Mouse (Mus musculus) MEL (cell line): ENCODE data around the gene Col15a1. TPM values are rescaled to one million over a fixed set of nuclear protein-coding genes. Genes with fewer than 3 reads are reported as not detected.

Experiments used
- DNase-seq: peaks from one replicate; pipeline ENCODE4 v3.0.0; 2011; ENCODE audit warnings: low read depth, low spot score
- H3K27ac ChIP-seq: 2 replicates; pipeline ENCODE4 v1.5.1; 2012; ENCODE audit warnings: low read depth, mild to moderate bottlenecking, control low read depth, low read length, moderate library complexity; ENCODE audit not compliant: control insufficient read depth
- H3K27me3 ChIP-seq, 2 experiments: fragments of 150-350 bp in 1 of 2; sonication (generic) in 1 of 2; 2 replicates each; pipeline ENCODE4 v1.6.1; 2012; ENCODE audit warnings: low read length in 2 of 2, mild to moderate bottlenecking in 2 of 2, improper control_type of control experiment in 1 of 2, moderate library complexity in 1 of 2; ENCODE audit not compliant: insufficient read depth in 2 of 2, control insufficient read depth in 1 of 2
- H3K36me3 ChIP-seq, 2 experiments: 2 replicates each; pipeline ENCODE4 v1.6.1; 2012 to 2014; ENCODE audit warnings: low read length in 2 of 2, improper control_type of control experiment in 1 of 2, inconsistent platforms in 1 of 2, mild to moderate bottlenecking in 1 of 2; ENCODE audit not compliant: insufficient read depth in 2 of 2, control insufficient read depth in 1 of 2
- H3K4me1 ChIP-seq, 2 experiments: fragments of 150-350 bp in 1 of 2; sonication (generic) in 1 of 2; 2 replicates each; pipeline ENCODE4 v1.6.1; 2012; ENCODE audit warnings: low read length in 2 of 2, improper control_type of control experiment in 1 of 2, mild to moderate bottlenecking in 1 of 2; ENCODE audit not compliant: insufficient read depth in 2 of 2, control insufficient read depth in 1 of 2
- H3K4me3 ChIP-seq, 2 experiments: fragments of 150-350 bp in 1 of 2; sonication (generic) in 1 of 2; 2 replicates each; pipeline ENCODE4 v1.5.1; 2012; ENCODE audit warnings: low read depth in 2 of 2, low read length in 2 of 2, mild to moderate bottlenecking in 2 of 2, moderate library complexity in 2 of 2, control low read depth in 1 of 2, improper control_type of control experiment in 1 of 2; ENCODE audit not compliant: control insufficient read depth in 1 of 2, insufficient read depth in 1 of 2
- H3K79me2 ChIP-seq: 2 replicates; pipeline ENCODE4 v1.6.1; 2012; ENCODE audit warnings: mild to moderate bottlenecking, low read length, moderate library complexity; ENCODE audit not compliant: control insufficient read depth, poor library complexity, insufficient read depth
- H3K9ac ChIP-seq: 2 replicates; pipeline ENCODE4 v1.6.1; 2012; ENCODE audit warnings: low read depth, mild to moderate bottlenecking, control low read depth, low read length, moderate library complexity; ENCODE audit not compliant: control insufficient read depth, poor library complexity, severe bottlenecking
- H3K9me3 ChIP-seq: fragments of 150-350 bp; sonication (generic); replicated peaks from 2 replicates; pipeline ENCODE4 v1.6.1; 2012; ENCODE audit warnings: mild to moderate bottlenecking, low read length, improper control_type of control experiment, moderate library complexity; ENCODE audit not compliant: insufficient read depth
- BHLHE40 ChIP-seq: IDR thresholded peaks from 2 replicates; pipeline ENCODE4 v1.6.1; 2012; ENCODE audit warnings: low read depth, mild to moderate bottlenecking, inconsistent platforms, low read length, improper control_type of control experiment, borderline replicate concordance
- CHD2 ChIP-seq: IDR thresholded peaks from 2 replicates; pipeline ENCODE4 v1.6.1; 2011; ENCODE audit warnings: low read length, improper control_type of control experiment
- CTCF ChIP-seq, 3 experiments: IDR thresholded peaks in 2 of 3; conservative IDR thresholded peaks in 1 of 3; 2 replicates each; pipeline ENCODE4 v1.5.1; 2011 to 2012; ENCODE audit warnings: low read length in 3 of 3, low read depth in 2 of 3, mild to moderate bottlenecking in 2 of 3, improper control_type of control experiment in 1 of 3, inconsistent platforms in 1 of 3, mixed read lengths in 1 of 3, moderate library complexity in 1 of 3; ENCODE audit not compliant: control insufficient read depth in 1 of 3, insufficient read depth in 1 of 3, poor library complexity in 1 of 3, severe bottlenecking in 1 of 3
- E2F4 ChIP-seq: IDR thresholded peaks from 2 replicates; pipeline ENCODE4 v1.6.1; 2011; ENCODE audit warnings: low read depth, low read length, improper control_type of control experiment, borderline replicate concordance
- HCFC1 ChIP-seq: IDR thresholded peaks from 2 replicates; pipeline ENCODE4 v1.6.1; 2012; ENCODE audit warnings: low read depth, mild to moderate bottlenecking, inconsistent platforms, low read length, improper control_type of control experiment, moderate library complexity
- JUND ChIP-seq: IDR thresholded peaks from 2 replicates; pipeline ENCODE4 v1.6.1; 2011; ENCODE audit warnings: low read depth, mild to moderate bottlenecking, improper control_type of control experiment, low read length
- KAT2A ChIP-seq: conservative IDR thresholded peaks from 2 replicates; pipeline ENCODE4 v1.6.1; 2012; ENCODE audit warnings: low read depth, low read length, improper control_type of control experiment, inconsistent platforms
- MAX ChIP-seq: IDR thresholded peaks from 2 replicates; pipeline ENCODE4 v1.6.1; 2011; ENCODE audit warnings: low read length, improper control_type of control experiment
- MAZ ChIP-seq: IDR thresholded peaks from 2 replicates; pipeline ENCODE4 v1.6.1; 2012; ENCODE audit warnings: low read depth, mild to moderate bottlenecking, inconsistent platforms, low read length, improper control_type of control experiment
- MYB ChIP-seq: IDR thresholded peaks from 2 replicates; pipeline ENCODE4 v1.6.1; 2011; ENCODE audit warnings: mild to moderate bottlenecking, low read depth, low read length, improper control_type of control experiment
- MYC ChIP-seq: IDR thresholded peaks from 2 replicates; pipeline ENCODE4 v1.6.1; 2011; ENCODE audit warnings: low read depth, mild to moderate bottlenecking, low read length, improper control_type of control experiment, moderate library complexity
- NRF1 ChIP-seq: IDR thresholded peaks from 2 replicates; pipeline ENCODE4 v1.6.1; 2014; ENCODE audit warnings: low read depth, mild to moderate bottlenecking, inconsistent platforms, low read length, improper control_type of control experiment, moderate library complexity; ENCODE audit not compliant: poor library complexity, insufficient read depth, severe bottlenecking
- POLR2A ChIP-seq, 2 experiments: IDR thresholded peaks; 2 replicates each; pipeline ENCODE4 v1.6.1; 2011 to 2012; ENCODE audit warnings: low read length in 2 of 2, mild to moderate bottlenecking in 2 of 2, control low read depth in 1 of 2, improper control_type of control experiment in 1 of 2, low read depth in 1 of 2, moderate library complexity in 1 of 2; ENCODE audit not compliant: control insufficient read depth in 1 of 2, insufficient read depth in 1 of 2, poor library complexity in 1 of 2
- POLR2AphosphoS2 ChIP-seq: IDR thresholded peaks from 2 replicates; pipeline ENCODE4 v1.6.1; 2011; ENCODE audit warnings: low read length, improper control_type of control experiment
- RAD21 ChIP-seq: IDR thresholded peaks from 2 replicates; pipeline ENCODE4 v1.6.1; 2011; ENCODE audit warnings: mild to moderate bottlenecking, low read depth, low read length, improper control_type of control experiment
- TCF12 ChIP-seq: IDR thresholded peaks from 2 replicates; pipeline ENCODE4 v1.6.1; 2014; ENCODE audit warnings: low read depth, mild to moderate bottlenecking, inconsistent platforms, low read length, improper control_type of control experiment, moderate library complexity
- ZC3H11A ChIP-seq: IDR thresholded peaks from 2 replicates; pipeline ENCODE4 v1.6.1; 2012; ENCODE audit warnings: low read depth, mild to moderate bottlenecking, inconsistent platforms, low read length, improper control_type of control experiment
- polyA plus RNA-seq, 2 experiments: library from polyadenylated mRNA; stranded (reverse) in 1 of 2; unstranded in 1 of 2; fragments of >175 nt in 1 of 2; fragments of >200 nt in 1 of 2; gene quantifications; 2 replicates each; pipeline versions ENCODE4 v1.2.1 to v1.2.4; 2012; ENCODE audit warnings: low replicate concordance in 2 of 2, low read depth in 1 of 2; ENCODE audit not compliant: insufficient read length in 2 of 2, insufficient read depth in 1 of 2, missing spikeins in 1 of 2
- total RNA-seq: library from RNA; depleted of rRNA; stranded (reverse); fragments of 300-350 nt; gene quantifications from 2 replicates; pipeline ENCODE4 v1.2.3, GENCODE M21; 2012

Col15a1 gene
- total and polyA plus RNA-seq, 3 experiments = 2.2 to 2.6 TPM; not detected in 1

GRCm38 (mm10) chr4:47281920-47282682 lies 74.1 kb downstream of the Col15a1 start:
- Histone ChIP-seq H3K4me3 (no peak overlapping the region), H3K27me3 (no peaks in the 10 kb centered on the region), H3K9me3 (no peaks in the 10 kb centered on the region)
- no peak for TF ChIP-seq POLR2AphosphoS2
- TF ChIP-seq TCF12 = no peak
- no peak for TF ChIP-seq BHLHE40
- TF ChIP-seq MYB = no peak
- no peak for TF ChIP-seq POLR2A (IDR thresholded peaks at IDR 0.05; ENCODE audit: control insufficient read depth in 1 of 2, insufficient read depth in 1 of 2, low read depth in 1 of 2, low read length in 2 of 2, poor library complexity in 1 of 2)
- TF ChIP-seq E2F4 = no peak
- no peak for TF ChIP-seq HCFC1
- no peak for TF ChIP-seq JUND
- TF ChIP-seq MAZ = no peak
- no peak for TF ChIP-seq KAT2A
- no peak for TF ChIP-seq ZC3H11A
- no peak for TF ChIP-seq NRF1
- TF ChIP-seq, all 39 proteins: peak for 0
- Histone ChIP-seq H3K36me3 (peaks cover 0 to 47% of the 10 kb centered on the region in 2 experiments; a peak in 2 of 4 replicates), H3K79me2 (no peaks in the 10 kb centered on the region), H3K27ac (no peak overlapping the region), H3K9ac (no peak overlapping the region), H3K4me1 (peaks cover 26 to 60% of the 10 kb centered on the region in 2 experiments)
- DNase-seq = no peak

DNA sequence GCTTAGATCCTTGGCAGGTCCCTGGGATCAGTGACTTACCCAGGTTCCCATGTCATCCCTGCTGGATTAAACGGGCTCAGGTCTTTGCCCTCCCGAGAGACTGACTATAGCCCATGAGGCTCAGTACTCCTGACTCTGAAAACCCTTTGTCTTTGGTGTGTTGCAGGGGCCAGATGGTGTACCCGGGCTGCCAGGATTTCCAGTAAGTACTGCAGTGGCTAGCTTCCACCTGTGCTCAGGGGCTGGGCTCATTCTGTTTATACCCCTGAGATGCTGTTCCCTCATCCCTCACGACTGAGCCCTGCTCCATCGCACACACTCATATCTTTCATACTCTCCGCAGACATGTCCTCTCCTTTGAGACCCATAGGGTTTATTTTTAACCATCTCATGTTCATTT lies 76.3 kb downstream of the Col15a1 start:
- no peaks in the 10 kb centered on the region for H3K27me3 ChIP-seq
- H3K9ac ChIP-seq = peak overlapping the region; percentile 60
- H3K9me3 ChIP-seq = no peaks in the 10 kb centered on the region
- peak overlapping the region; percentile 93 for H3K27ac ChIP-seq
- H3K79me2 ChIP-seq = no peaks in the 10 kb centered on the region
- TF ChIP-seq MYB (no peak), TCF12 (no peak), CTCF (IDR thresholded peaks at IDR 0.05 in 2 of 3, conservative IDR thresholded peaks at IDR 0.05 in 1 of 3; ENCODE audit: control insufficient read depth in 1 of 3, insufficient read depth in 1 of 3, low read depth in 2 of 3, low read length in 3 of 3, poor library complexity in 1 of 3, severe bottlenecking in 1 of 3) (no peak), POLR2A (IDR thresholded peaks at IDR 0.05; ENCODE audit: control insufficient read depth in 1 of 2, insufficient read depth in 1 of 2, low read depth in 1 of 2, low read length in 2 of 2, poor library complexity in 1 of 2) (no peak), CHD2 (no peak), MAX (no peak), RAD21 (no peak), MYC (no peak), JUND (no peak)
- DNase-seq = no peak
- H3K4me1 ChIP-seq = peaks cover 18 to 49% of the 10 kb centered on the region in 2 experiments
- H3K36me3 ChIP-seq = peaks cover 0 to 37% of the 10 kb centered on the region in 2 experiments; a peak in 2 of 4 replicates
- H3K4me3 ChIP-seq = peak overlapping the region; percentile 3 to 29; a peak in 3 of 4 replicates
